Mouse (Mus musculus): ENCODE measurements at regions not wholly inside any gene's neighbourhood (a gene's known extent, or its start where the extent isn't known, plus 50 kb on each side); places are given as distances from the start of the nearest gene placed in this dataset.
"Not testable (repeated sequence)": the region's sequence is repeated elsewhere in the genome, so short reads cannot be mapped to it uniquely, and the experiment has no call there.

- no peak for DNase-seq (ENCODE audit: extremely low spot score in 1 of 2, low spot score in 1 of 2)
Measured at GRCm38 (mm10) chr5:42884251-42884650, 348.7 kb upstream of the Cpeb2 start.

GRCm38 (mm10) chr5:42891890-42892289, 341.1 kb upstream of the Cpeb2 start:
- no peak for DNase-seq (ENCODE audit: extremely low spot score in 1 of 2, low spot score in 1 of 2)

DNA sequence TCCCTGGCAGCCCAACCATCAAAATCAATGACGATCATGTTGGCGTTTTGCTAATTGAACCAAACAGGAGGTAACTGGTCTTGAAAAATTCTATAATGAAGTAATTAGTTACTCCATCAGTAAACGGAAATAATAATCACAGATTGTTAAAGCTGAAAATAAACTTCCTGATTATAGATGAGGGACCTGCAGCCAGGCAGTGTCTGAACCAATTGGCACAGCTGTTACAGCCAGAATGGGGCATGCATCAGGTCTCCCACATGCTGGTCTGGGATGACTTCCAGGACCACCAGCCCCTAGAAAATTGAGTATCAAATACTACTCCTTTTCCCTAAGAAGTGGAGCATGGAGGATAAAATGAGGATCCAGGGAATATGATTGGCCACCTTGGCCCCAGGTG, 326.8 kb upstream of the Cpeb2 start:
- DNase-seq (ENCODE audit: extremely low spot score in 1 of 2, low spot score in 1 of 2), result no peak

- no peak for DNase-seq (ENCODE audit: extremely low spot score in 1 of 2, low spot score in 1 of 2)
Measured at GRCm38 (mm10) chr5:42919328-42919727, 313.6 kb upstream of the Cpeb2 start.

GRCm38 (mm10) chr5:42932106-42932505, 300.9 kb upstream of the Cpeb2 start:
- DNase-seq (ENCODE audit: extremely low spot score in 1 of 2, low spot score in 1 of 2), result no peak

- no peak for DNase-seq (ENCODE audit: extremely low spot score in 1 of 2, low spot score in 1 of 2)
Measured at GRCm38 (mm10) chr5:42959296-42959862, 273.6 kb upstream of the Cpeb2 start.

DNA sequence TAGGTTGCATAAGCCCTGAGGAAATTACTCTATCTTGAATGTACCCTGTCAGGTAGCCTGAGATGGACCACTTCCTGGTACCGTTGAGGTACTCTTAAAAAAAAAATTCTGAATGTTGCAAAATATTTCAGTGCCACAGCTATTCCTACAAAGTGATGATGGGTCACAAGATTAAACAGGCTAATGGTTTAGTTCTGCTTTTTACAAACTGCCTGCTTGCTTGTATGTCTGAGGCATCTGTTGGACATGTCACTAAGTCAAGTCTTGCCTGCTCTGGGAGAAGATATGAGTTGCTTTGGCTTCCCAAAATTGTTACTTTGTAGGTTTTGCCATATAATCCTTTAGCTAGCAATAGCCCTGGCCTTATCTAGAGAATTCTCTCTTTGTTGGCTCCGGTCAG, 266.0 kb upstream of the Cpeb2 start:
- DNase-seq (ENCODE audit: extremely low spot score in 1 of 2, low spot score in 1 of 2), result not testable (repeated sequence)

GRCm38 (mm10) chr5:42969209-42969608, 263.8 kb upstream of the Cpeb2 start:
- DNase-seq (ENCODE audit: extremely low spot score in 1 of 2, low spot score in 1 of 2), result no peak

GRCm38 (mm10) chr5:42969621-42970020, 263.3 kb upstream of the Cpeb2 start:
- no peak for DNase-seq (ENCODE audit: extremely low spot score in 1 of 2, low spot score in 1 of 2)

DNA sequence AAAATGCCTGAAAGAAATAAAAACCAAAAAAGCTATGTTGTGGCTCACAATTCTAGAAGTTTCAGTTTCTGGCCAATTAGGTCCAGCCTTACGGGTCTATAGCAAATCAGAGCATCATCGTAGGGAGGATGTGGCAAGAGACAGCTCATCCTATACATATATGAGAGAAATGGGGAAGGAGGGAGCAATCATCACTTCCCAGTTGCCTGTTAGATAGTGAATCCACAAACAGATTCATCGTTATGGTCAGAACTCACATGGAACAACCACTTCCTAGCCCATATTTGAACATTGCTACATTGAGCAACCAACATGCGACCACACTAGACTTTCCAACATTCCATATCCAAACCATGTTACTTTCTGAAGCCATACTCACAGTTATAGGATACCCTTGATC, 255.9 kb upstream of the Cpeb2 start:
- DNase-seq (ENCODE audit: extremely low spot score in 1 of 2, low spot score in 1 of 2), result no peak

DNA sequence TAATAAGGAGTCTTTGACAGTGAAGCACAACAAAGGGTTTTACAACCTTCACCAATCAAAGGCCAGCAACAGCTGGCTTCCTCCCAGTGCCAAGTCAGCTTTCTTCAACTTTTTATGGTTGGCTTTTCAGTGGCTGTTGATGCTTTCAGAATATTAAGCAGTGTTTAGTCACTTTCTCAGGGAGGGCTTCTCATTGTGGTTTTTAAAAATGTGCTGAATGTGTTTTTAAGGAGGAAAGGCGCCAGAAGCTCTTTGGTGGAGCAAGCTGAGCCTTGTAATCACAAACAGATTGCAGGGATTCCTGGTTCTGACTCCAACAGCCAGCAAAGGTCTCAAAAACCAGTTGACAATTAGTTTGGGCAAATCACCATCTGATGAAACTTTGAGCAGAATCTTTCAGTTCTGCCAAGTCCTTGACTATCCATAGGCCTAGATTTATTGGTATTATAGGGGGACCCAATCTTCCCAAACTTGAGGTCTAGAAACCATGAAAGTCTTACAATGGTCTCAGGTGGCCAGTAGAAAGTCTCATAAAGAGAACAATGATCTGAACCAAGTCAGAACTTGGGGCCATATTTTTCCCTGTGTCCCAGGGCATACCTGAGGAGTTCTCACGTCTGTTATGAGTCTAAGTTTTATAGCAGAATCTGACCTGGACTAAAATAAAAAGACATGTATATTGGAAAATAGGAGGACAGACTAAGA, 251.9 kb upstream of the Cpeb2 start:
- DNase-seq (ENCODE audit: extremely low spot score in 1 of 2, low spot score in 1 of 2), result no peak

- no peak for DNase-seq (ENCODE audit: extremely low spot score in 1 of 2, low spot score in 1 of 2)
Measured at GRCm38 (mm10) chr5:42986203-42986602, 246.8 kb upstream of the Cpeb2 start.

- no peak for DNase-seq (ENCODE audit: extremely low spot score in 1 of 2, low spot score in 1 of 2)
Measured at GRCm38 (mm10) chr5:42987710-42988466, 245.1 kb upstream of the Cpeb2 start.

DNA sequence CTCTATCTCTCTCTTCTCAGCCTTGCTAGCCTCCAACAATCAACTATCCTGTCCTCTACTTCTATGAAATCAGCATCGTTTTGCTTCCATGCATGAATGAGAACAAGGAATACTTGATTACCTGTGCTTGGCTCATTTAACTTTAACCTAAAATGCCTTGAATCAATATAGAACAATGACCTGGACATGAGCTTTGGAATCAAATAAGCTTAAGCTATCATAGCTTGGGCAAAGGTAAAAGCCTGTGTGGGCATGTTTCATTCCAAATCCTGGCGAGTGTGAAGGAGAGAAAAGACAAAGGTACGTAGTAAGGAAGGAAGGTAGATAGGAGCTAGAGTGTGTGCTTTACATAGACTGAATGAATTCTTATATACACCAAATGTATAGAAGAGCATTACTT, 243.7 kb upstream of the Cpeb2 start:
- DNase-seq (ENCODE audit: extremely low spot score in 1 of 2, low spot score in 1 of 2), result no peak

- no peak for DNase-seq (ENCODE audit: extremely low spot score in 1 of 2, low spot score in 1 of 2)
Measured at GRCm38 (mm10) chr5:43024006-43024593, 208.9 kb upstream of the Cpeb2 start.

DNA sequence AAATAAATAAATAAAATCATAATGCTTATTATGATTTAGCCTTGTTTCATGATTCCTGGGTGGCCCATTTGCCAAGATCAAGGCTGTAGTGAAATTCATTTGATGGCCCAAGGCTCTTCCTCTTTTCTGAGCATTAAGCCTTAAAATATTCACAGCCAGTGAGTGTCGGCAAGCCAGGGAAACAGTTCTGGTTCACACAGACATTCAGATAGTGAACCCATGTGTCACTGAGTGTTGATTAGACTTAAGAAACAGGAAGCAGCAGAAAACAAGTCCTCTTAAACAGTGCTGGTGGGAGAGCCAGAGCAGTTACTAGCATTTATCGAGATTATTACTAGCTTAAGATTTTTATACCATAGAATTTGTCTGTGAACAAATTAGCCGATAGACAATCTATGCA, 201.7 kb upstream of the Cpeb2 start:
- DNase-seq (ENCODE audit: extremely low spot score in 1 of 2, low spot score in 1 of 2), result no peak

GRCm38 (mm10) chr5:43031916-43032315, 201.1 kb upstream of the Cpeb2 start:
- DNase-seq (ENCODE audit: extremely low spot score in 1 of 2, low spot score in 1 of 2), result no peak

DNA sequence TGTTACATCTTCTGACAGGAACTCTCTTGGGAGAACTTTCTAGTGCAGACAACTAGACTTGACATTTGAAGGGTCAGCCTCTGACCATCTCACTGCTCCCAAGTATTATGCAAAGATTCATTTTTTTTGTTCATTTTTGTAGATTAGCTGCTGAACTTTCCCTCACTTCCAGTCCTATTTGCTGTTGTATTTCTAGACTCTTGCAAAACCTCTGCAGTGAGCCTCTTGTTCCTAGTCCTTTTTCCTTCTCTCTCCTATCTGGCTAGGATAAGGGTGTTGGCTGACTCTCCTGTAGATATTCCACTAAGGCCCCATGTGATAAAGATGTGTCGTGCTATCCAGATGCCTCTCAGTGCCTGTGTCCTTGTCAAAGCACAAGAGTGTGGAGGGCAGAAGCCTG, 198.5 kb upstream of the Cpeb2 start:
- no peak for DNase-seq (ENCODE audit: extremely low spot score in 1 of 2, low spot score in 1 of 2)

DNA sequence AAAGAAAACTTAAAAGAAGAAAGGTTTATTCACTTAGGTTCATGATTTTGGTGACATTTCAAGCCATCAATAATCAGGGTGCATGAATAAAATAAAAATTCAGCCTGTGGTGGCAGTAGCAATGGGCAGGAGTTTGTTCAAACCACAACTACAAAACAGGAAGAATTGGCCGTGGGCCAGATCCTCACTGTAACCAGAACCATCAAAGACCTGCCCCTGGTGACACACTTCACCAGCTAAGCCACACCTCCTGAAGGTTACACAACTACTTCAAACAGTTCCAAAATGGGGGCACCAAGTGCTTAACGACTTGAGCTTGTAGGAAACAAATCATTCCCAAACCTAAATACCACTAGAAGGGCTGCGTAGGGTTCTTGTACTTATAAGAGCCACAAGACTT, 195.4 kb upstream of the Cpeb2 start:
- DNase-seq (ENCODE audit: extremely low spot score in 1 of 2, low spot score in 1 of 2), result no peak

DNA sequence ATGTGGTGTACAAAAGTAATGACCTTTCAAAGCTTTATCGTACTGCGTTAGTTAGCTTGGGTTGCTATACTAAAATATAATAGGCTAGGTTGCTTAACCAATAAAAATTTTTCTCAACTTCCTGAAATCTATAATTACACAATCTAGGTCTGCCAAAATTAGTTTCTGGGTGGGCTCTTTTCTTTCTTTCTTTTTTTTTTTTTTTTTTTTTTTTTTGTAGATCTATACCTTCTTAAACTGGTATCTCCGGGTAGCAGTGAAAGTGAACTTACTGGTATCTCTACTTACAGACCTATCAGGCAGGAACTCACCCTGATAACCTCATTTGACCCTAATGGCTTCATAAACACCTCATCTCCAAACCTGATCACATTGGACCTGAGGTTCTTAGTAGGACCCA, 193.4 kb upstream of the Cpeb2 start:
- no peak for DNase-seq (ENCODE audit: extremely low spot score in 1 of 2, low spot score in 1 of 2)

- DNase-seq (ENCODE audit: extremely low spot score in 1 of 2, low spot score in 1 of 2), result no peak
Measured at GRCm38 (mm10) chr5:43042585-43042984, 190.4 kb upstream of the Cpeb2 start.

Data from layer of hippocampus, postnatal 25 days (tissue).